Mouse (Mus musculus): ENCODE data around the gene Commd4. TPM values are rescaled to one million over a fixed set of nuclear protein-coding genes. Genes with fewer than 3 reads are reported as not detected.

The Commd4 gene
- polyA plus RNA-seq, 1 experiment from 2014 or later = 111 TPM

DNA sequence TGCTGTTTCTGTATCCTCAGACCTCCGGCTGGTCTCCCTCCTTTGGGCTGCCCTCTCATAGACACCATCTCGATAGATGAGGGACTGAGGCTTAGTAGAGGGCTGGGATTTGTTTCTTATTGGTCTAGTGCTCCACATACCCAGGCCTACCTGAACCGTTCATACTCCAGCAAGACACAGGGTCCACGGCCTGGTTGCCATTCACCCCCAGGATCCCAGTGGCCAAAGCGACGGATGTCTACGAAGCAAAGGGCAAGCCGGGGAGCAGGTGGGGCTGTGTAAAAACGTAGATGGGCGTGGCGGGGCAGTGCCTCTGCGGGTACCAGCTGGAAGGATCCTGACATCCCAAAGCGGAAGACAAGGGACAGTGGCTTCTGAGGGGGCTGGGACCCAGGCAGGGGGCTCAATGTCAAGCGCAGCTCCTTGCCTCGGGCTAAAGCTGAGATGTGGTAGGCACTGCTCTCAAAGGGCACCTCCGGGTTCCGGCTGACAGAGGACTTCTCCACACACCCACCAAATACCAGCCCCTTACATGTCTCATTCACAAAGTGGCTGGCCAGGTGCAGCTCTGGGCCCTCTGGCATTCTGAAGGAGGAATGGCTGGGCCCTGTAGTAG is 11.6 kb downstream of the Commd4 start:
- H3K4me2 ChIP-seq (ENCODE audit: low read depth, low read length) = no peak overlapping the region
- peaks cover 3% of the 10 kb centered on the region; the same call in 1 of the 2 replicates for H3K36me3 ChIP-seq (ENCODE audit: control insufficient read depth, insufficient read depth, low read length)
- peaks cover 11% of the 10 kb centered on the region for H3K4me1 ChIP-seq (ENCODE audit: control insufficient read depth, insufficient read depth, low read length)
- H3K4me3 ChIP-seq (ENCODE audit: low read length) = no peak overlapping the region
- ATAC-seq = no peak
- H3K9ac ChIP-seq (ENCODE audit: low read depth, low read length) = no peak overlapping the region
- no peak overlapping the region for H3K27ac ChIP-seq (ENCODE audit: low read length)
- 83% methylated on average over 17 of the region's 17 CpGs for WGBS
- no peaks in the 10 kb centered on the region for H3K27me3 ChIP-seq (replicated peaks; ENCODE audit: control insufficient read depth, insufficient read depth, low read length)
- H3K9me3 ChIP-seq (ENCODE audit: control insufficient read depth, low read length) = no peaks in the 10 kb centered on the region

DNA sequence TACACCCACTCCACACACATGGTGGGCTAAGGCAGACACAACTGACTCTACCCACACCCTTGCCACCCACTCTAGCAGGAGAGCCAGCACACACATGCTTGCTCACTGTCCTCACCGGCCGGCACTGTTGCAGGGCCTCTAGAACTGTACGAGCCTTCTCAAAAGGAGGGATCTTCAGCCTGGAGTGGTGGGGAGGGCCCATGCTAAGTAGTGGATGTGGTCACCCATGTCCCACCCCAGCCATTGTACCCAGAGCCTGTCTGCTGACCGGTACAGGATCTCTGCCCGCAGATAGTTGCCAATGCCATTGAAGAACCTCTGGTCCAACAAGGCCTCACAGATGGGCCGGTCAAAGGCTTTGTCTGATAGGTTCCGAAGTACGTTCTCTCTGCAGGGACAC is 13.3 kb downstream of the Commd4 start:
- peaks cover 11% of the 10 kb centered on the region for H3K4me1 ChIP-seq (ENCODE audit: control insufficient read depth, insufficient read depth, low read length)
- H3K4me2 ChIP-seq (ENCODE audit: low read depth, low read length) = no peak overlapping the region
- H3K4me3 ChIP-seq (ENCODE audit: low read length) = no peak overlapping the region
- 0 out of 2 replicates have a peak overlapping the region, but pooled peaks have one; percentile 1 for H3K9ac ChIP-seq (ENCODE audit: low read depth, low read length)
- H3K36me3 ChIP-seq (ENCODE audit: control insufficient read depth, insufficient read depth, low read length) = peaks cover 6% of the 10 kb centered on the region; the same call in 1 of the 2 replicates
- H3K27ac ChIP-seq (ENCODE audit: low read length) = no peak overlapping the region
- ATAC-seq = no peak
- no peaks in the 10 kb centered on the region for H3K27me3 ChIP-seq (replicated peaks; ENCODE audit: control insufficient read depth, insufficient read depth, low read length)
- 92% methylated on average over 8 of the region's 8 CpGs for WGBS
- no peaks in the 10 kb centered on the region for H3K9me3 ChIP-seq (ENCODE audit: control insufficient read depth, low read length)

DNA sequence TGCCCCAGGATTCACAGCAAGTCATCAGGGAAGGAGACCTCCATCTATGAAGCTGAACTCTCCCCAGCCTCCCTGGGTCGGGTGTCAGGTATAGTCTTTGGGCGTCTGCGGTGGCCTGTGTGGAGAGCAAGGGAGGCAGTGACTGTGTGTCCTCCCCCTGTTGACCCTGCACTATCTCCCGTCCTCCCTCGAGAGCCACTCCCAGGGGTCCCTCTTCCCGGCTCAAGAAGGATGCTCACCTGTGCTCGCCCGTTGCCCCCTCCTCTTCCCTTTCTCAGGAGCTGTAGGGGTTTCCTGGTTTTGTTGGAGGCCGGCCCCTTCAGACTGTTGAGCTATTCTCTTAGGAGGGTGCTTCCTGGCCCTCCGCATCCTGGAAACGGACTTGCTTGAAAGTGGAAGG is 14.9 kb downstream of the Commd4 start:
- H3K4me2 ChIP-seq (ENCODE audit: low read depth, low read length) = no peak overlapping the region
- no peaks in the 10 kb centered on the region for H3K27me3 ChIP-seq (replicated peaks; ENCODE audit: control insufficient read depth, insufficient read depth, low read length)
- no peak overlapping the region for H3K27ac ChIP-seq (ENCODE audit: low read length)
- peaks cover 6% of the 10 kb centered on the region; the same call in 1 of the 2 replicates for H3K36me3 ChIP-seq (ENCODE audit: control insufficient read depth, insufficient read depth, low read length)
- WGBS = 82% methylated on average over 11 of the region's 11 CpGs
- H3K4me1 ChIP-seq (ENCODE audit: control insufficient read depth, insufficient read depth, low read length) = peaks cover 11% of the 10 kb centered on the region; the same call in 1 of the 2 replicates
- H3K4me3 ChIP-seq (ENCODE audit: low read length) = no peak overlapping the region
- no peak overlapping the region for H3K9ac ChIP-seq (ENCODE audit: low read depth, low read length)
- H3K9me3 ChIP-seq (ENCODE audit: control insufficient read depth, low read length) = no peaks in the 10 kb centered on the region
- no peak for ATAC-seq

DNA sequence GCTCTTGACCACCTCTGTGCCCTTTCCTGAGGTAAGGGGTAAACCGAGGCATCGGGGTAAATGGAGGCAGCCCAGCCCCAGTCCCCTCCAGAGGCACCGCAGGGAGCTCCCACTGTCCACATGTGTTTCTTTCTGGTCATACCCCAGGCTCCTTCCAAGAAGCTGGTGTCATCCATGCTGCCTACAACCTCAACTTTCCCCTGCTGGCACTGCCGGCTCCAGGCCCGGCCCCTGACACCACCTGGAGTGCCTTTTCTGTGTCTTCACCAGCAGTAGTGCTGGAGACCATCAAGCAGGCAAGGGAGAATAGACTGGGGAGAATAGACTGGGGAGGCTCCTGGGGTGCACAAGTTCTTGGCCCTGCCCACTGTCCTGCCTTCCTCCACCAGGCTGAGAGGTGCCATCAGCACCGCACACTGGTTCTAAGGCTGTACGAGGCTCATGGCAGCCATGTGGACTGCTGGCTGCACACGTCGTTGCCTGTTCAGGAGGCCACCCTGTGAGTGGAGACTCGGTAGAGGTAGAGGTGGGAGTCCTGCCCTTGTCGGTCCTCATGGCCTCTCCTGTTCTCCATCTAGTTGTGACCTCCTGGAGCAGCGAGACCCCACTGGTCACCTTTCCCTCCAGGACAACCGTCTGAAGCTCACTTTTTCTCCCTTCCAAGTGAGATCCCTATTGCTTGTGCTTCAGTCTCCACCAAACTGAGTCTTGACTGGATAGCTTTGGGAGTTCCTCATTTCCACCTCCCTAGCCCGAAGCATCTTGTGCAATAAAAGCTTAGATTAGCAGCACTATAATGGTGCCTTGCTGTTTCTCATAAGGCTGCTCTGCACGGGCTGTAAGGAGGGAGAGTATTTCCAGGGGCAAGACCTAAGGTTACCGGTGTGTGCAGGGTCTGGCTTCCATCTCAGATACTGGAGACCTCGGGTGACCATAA is 16.4 kb downstream of the Commd4 start:
- no peak overlapping the region for H3K4me2 ChIP-seq (ENCODE audit: low read depth, low read length)
- WGBS = 89% methylated on average over 17 of the region's 17 CpGs
- no peak overlapping the region for H3K9ac ChIP-seq (ENCODE audit: low read depth, low read length)
- H3K27me3 ChIP-seq (replicated peaks; ENCODE audit: control insufficient read depth, insufficient read depth, low read length) = no peaks in the 10 kb centered on the region
- H3K4me3 ChIP-seq (ENCODE audit: low read length) = no peak overlapping the region
- peaks cover 16% of the 10 kb centered on the region for H3K36me3 ChIP-seq (ENCODE audit: control insufficient read depth, insufficient read depth, low read length)
- H3K27ac ChIP-seq (ENCODE audit: low read length) = no peak overlapping the region
- no peaks in the 10 kb centered on the region for H3K9me3 ChIP-seq (ENCODE audit: control insufficient read depth, low read length)
- no peak for ATAC-seq
- H3K4me1 ChIP-seq (ENCODE audit: control insufficient read depth, insufficient read depth, low read length) = peaks cover 4% of the 10 kb centered on the region; the same call in 1 of the 2 replicates

DNA sequence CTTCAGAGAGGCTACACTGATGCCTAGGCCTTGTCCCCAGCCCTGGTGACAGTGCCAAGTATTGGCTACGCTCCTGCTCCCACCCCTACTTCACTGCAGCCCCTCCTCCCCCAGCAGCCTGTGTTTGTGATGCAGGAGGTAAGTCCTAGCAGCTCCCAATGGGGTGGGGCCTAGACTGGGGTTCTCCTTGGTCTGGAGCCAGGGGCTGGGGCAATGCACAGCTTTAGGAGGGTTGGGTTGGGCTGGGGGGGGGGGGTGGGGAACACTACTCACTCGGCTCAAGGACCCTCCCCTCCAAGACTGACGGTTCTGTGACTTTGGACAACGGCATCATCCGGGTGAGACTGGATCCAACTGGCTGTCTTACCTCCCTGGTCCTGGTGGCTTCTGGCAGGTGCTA is 18.6 kb downstream of the Commd4 start:
- ATAC-seq = no peak
- Histone ChIP-seq H3K9me3 (ENCODE audit: control insufficient read depth, low read length) (no peaks in the 10 kb centered on the region), H3K4me2 (ENCODE audit: low read depth, low read length) (no peak overlapping the region), H3K9ac (ENCODE audit: low read depth, low read length) (no peak overlapping the region), H3K4me1 (ENCODE audit: control insufficient read depth, insufficient read depth, low read length) (no peaks in the 10 kb centered on the region), H3K27me3 (replicated peaks; ENCODE audit: control insufficient read depth, insufficient read depth, low read length) (no peaks in the 10 kb centered on the region), H3K4me3 (ENCODE audit: low read length) (no peak overlapping the region), H3K27ac (ENCODE audit: low read length) (no peak overlapping the region), H3K36me3 (ENCODE audit: control insufficient read depth, insufficient read depth, low read length) (peaks cover 16% of the 10 kb centered on the region)
- 91% methylated on average over 5 of the region's 5 CpGs for WGBS

DNA sequence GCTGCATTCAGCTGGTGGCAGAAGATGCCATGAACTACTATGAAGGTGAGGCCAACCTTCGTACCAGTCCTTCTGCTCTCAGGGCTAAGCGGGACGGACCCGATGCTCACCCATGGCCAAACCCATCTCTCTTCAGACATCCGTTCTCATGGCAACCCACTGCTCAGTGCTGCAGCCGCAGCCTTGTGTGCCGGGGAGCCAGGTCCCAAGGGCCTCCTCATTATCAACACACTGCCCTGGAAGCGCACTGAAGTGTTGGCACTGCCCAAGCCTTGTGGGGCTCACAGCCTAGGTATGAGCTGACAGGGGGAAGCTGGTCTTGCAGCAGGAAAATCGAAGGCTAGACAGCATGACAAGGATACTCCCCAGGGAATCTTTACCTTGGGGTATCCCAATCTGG is 19.0 kb downstream of the Commd4 start:
- no peak overlapping the region for H3K4me3 ChIP-seq (ENCODE audit: low read length)
- no peak overlapping the region for H3K9ac ChIP-seq (ENCODE audit: low read depth, low read length)
- H3K27ac ChIP-seq (ENCODE audit: low read length) = no peak overlapping the region
- no peaks in the 10 kb centered on the region for H3K9me3 ChIP-seq (ENCODE audit: control insufficient read depth, low read length)
- WGBS = 89% methylated on average over 9 of the region's 9 CpGs
- H3K4me1 ChIP-seq (ENCODE audit: control insufficient read depth, insufficient read depth, low read length) = no peaks in the 10 kb centered on the region
- H3K27me3 ChIP-seq (replicated peaks; ENCODE audit: control insufficient read depth, insufficient read depth, low read length) = no peaks in the 10 kb centered on the region
- H3K36me3 ChIP-seq (ENCODE audit: control insufficient read depth, insufficient read depth, low read length) = peaks cover 16% of the 10 kb centered on the region
- no peak overlapping the region for H3K4me2 ChIP-seq (ENCODE audit: low read depth, low read length)
- ATAC-seq = no peak

DNA sequence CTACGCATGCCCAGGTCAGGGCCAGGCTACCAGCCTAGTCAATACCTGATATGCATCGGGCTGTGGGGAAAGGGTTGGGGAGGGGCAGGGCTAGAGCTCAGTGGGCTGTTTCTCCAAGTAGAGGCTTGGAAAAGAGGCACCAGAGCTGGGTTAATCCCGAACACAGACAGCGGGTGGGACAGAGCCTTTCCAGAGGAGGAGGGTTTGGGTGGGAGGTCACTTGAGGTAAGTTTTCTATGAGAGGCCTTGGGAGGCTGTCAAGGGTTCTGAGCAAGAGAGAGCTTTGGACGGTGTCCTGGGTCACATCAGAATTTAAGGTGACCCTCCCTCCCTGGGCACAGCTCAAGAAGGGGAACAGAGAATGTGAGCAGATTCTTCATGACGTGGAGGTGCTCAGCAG is 19.6 kb downstream of the Commd4 start:
- Histone ChIP-seq H3K9ac (ENCODE audit: low read depth, low read length) (no peak overlapping the region), H3K4me2 (ENCODE audit: low read depth, low read length) (no peak overlapping the region), H3K27me3 (replicated peaks; ENCODE audit: control insufficient read depth, insufficient read depth, low read length) (no peaks in the 10 kb centered on the region), H3K9me3 (ENCODE audit: control insufficient read depth, low read length) (no peaks in the 10 kb centered on the region), H3K4me1 (ENCODE audit: control insufficient read depth, insufficient read depth, low read length) (no peaks in the 10 kb centered on the region), H3K27ac (ENCODE audit: low read length) (no peak overlapping the region), H3K4me3 (ENCODE audit: low read length) (no peak overlapping the region), H3K36me3 (ENCODE audit: control insufficient read depth, insufficient read depth, low read length) (peaks cover 16% of the 10 kb centered on the region)
- no peak for ATAC-seq
- WGBS = 91% methylated on average over 6 of the region's 6 CpGs

DNA sequence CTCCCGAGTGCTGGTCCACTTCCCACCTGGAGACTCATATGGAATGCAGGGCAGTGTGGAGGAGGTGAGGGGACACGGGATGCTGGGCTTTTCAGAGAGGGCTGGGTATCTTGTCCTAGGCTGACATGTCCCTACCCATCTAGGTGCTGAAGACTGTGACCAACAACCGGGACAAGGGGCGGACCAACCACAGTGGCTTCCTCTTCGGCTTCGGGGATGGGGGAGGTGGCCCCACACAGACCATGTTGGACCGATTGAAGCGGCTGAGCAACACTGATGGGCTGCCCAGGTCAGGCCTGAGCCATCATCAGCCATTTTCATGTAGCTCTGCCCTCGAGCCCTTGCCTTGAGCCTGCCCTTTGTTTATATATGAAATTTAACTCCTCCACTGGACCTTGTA is 20.4 kb downstream of the Commd4 start:
- H3K36me3 ChIP-seq (ENCODE audit: control insufficient read depth, insufficient read depth, low read length) = peaks cover 14% of the 10 kb centered on the region
- 83% methylated on average over 9 of the region's 9 CpGs for WGBS
- no peak for ATAC-seq

DNA sequence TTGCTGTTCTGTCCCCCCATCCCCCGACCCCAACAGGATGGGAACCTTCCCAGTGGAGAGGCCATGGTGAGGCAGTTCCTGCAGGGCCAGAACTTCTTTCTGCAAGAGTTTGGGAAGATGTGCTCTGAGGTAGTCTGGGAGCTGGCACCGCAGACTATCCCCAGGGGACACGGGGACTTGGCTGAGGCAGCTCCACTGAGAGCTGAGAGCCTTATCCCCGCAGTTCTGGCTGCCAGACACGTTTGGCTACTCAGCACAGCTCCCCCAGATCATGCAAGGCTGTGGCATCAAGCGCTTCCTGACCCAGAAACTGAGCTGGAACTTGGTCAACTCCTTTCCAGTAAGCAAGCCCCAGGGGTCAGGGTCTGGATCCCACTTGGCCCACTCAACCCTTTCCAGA is 20.9 kb downstream of the Commd4 start:
- Histone ChIP-seq H3K9ac (ENCODE audit: low read depth, low read length) (no peak overlapping the region), H3K27me3 (replicated peaks; ENCODE audit: control insufficient read depth, insufficient read depth, low read length) (no peaks in the 10 kb centered on the region), H3K4me2 (ENCODE audit: low read depth, low read length) (no peak overlapping the region), H3K4me1 (ENCODE audit: control insufficient read depth, insufficient read depth, low read length) (no peaks in the 10 kb centered on the region), H3K36me3 (ENCODE audit: control insufficient read depth, insufficient read depth, low read length) (peaks cover 14% of the 10 kb centered on the region), H3K4me3 (ENCODE audit: low read length) (no peak overlapping the region), H3K27ac (ENCODE audit: low read length) (no peak overlapping the region), H3K9me3 (ENCODE audit: control insufficient read depth, low read length) (no peaks in the 10 kb centered on the region)
- no peak for ATAC-seq
- 87% methylated on average over 6 of the region's 6 CpGs for WGBS

More for the DNA sequence above, 20.4 kb downstream of the Commd4 start:
- H3K9me3 ChIP-seq (ENCODE audit: control insufficient read depth, low read length) = no peaks in the 10 kb centered on the region
- H3K27ac ChIP-seq (ENCODE audit: low read length) = no peak overlapping the region
- H3K9ac ChIP-seq (ENCODE audit: low read depth, low read length) = no peak overlapping the region
- H3K27me3 ChIP-seq (replicated peaks; ENCODE audit: control insufficient read depth, insufficient read depth, low read length) = no peaks in the 10 kb centered on the region
- no peak overlapping the region for H3K4me3 ChIP-seq (ENCODE audit: low read length)
- H3K4me2 ChIP-seq (ENCODE audit: low read depth, low read length) = no peak overlapping the region
- H3K4me1 ChIP-seq (ENCODE audit: control insufficient read depth, insufficient read depth, low read length) = no peaks in the 10 kb centered on the region
